Mouse (Mus musculus): ENCODE data around the gene Cacng6. TPM values are rescaled to one million over a fixed set of nuclear protein-coding genes. Genes with fewer than 3 reads are reported as not detected.
A peak's percentile ranks its signal among the peaks of the same experiment; 100 is the strongest.

Gene Cacng6
- polyA plus RNA-seq, 1 experiment from 2014 or later, result 0.08 TPM

DNA sequence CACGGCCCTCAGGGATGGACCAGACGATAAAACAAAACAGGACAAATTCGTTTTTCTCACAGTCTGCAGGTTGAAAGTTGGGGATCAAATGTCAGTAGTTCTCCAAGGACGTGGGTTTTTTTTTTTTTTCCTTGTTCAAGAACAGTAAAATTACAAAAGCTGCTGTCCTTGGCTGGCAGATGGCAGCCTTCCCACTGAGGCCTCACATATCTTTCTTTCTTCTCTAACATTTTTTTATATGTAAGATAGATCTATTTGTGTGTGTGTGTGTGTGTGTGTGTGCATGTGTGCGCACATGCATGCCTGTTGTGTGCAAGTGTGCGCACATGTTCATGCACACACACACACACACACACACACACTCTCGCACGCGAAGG is 33.8 kb downstream of the Cacng6 start:
- no peaks in the 10 kb centered on the region for H3K27me3 ChIP-seq (ENCODE audit: control insufficient read depth, insufficient read depth, low read length)
- H3K9ac ChIP-seq (ENCODE audit: low read depth, low read length), result no peak overlapping the region
- no peaks in the 10 kb centered on the region for H3K4me1 ChIP-seq (replicated peaks; ENCODE audit: control insufficient read depth, insufficient read depth, low read length)
- no peak overlapping the region for H3K27ac ChIP-seq (ENCODE audit: low read depth, low read length)
- ATAC-seq (ENCODE audit: low FRiP score) (no peak), DNase-seq (ENCODE audit: low spot score) (no peak)
- 79% methylated on average over 9 of the region's 9 CpGs for WGBS
- no peaks in the 10 kb centered on the region for H3K36me3 ChIP-seq (ENCODE audit: control insufficient read depth, insufficient read depth, low read length)
- no peaks in the 10 kb centered on the region for H3K9me3 ChIP-seq (ENCODE audit: control insufficient read depth, low read length)
- no peak overlapping the region for H3K4me3 ChIP-seq (ENCODE audit: low read depth, low read length)
- H3K4me2 ChIP-seq (replicated peaks; ENCODE audit: low read depth, low read length), result no peak overlapping the region

DNA sequence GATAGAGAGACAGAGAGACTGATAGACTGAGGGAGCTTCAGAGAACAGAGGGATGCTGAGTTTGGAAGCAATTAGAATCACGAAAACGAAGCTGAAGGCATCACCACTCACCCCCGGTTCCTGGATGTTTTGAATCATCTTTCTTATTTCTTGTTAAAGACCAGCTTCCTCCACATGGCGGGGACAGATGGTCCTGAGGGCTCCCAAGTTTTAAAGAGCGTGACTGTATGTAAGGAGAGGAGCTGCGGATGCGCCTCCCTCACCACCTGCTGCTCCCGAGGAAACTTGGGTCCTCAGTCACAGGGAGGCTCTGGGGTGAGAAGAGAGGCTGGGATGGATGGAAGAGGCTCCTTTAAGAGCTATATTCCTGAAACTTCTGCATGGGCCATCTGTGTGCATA is 36.3 kb downstream of the Cacng6 start:
- no peak overlapping the region for H3K9ac ChIP-seq (ENCODE audit: low read depth, low read length)
- no peaks in the 10 kb centered on the region for H3K27me3 ChIP-seq (ENCODE audit: control insufficient read depth, insufficient read depth, low read length)
- WGBS, result 90% methylated on average over 8 of the region's 8 CpGs
- no peak overlapping the region for H3K27ac ChIP-seq (ENCODE audit: low read depth, low read length)
- H3K4me2 ChIP-seq (replicated peaks; ENCODE audit: low read depth, low read length), result no peak overlapping the region
- no peaks in the 10 kb centered on the region for H3K4me1 ChIP-seq (replicated peaks; ENCODE audit: control insufficient read depth, insufficient read depth, low read length)
- no peak overlapping the region for H3K4me3 ChIP-seq (ENCODE audit: low read depth, low read length)
- H3K36me3 ChIP-seq (ENCODE audit: control insufficient read depth, insufficient read depth, low read length), result no peaks in the 10 kb centered on the region
- ATAC-seq (ENCODE audit: low FRiP score) (no peak), DNase-seq (ENCODE audit: low spot score) (no peak)
- no peaks in the 10 kb centered on the region for H3K9me3 ChIP-seq (ENCODE audit: control insufficient read depth, low read length)

DNA sequence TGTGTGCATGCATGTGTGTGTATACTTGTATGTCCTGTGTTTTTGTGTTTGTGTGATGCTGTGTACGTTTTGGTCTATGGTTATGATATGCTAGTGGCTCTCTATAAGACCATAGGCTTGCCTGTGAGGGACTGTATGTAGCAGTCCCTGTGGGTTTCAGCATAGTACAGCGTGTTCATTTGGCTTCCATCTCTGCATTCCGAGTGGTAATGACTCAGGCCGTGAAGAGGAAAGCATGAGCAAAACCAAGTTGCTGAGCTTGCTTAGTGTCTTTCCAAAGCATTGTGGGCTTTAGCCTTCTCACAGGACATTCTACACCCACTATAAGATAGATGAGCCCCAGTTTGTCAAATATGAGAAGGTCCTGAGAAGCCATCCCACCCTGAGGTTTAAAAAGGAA is 39.3 kb downstream of the Cacng6 start:
- DNase-seq (ENCODE audit: low spot score) (no peak), ATAC-seq (ENCODE audit: low FRiP score) (no peak)
- H3K27me3 ChIP-seq (ENCODE audit: control insufficient read depth, insufficient read depth, low read length), result no peaks in the 10 kb centered on the region
- H3K4me1 ChIP-seq (replicated peaks; ENCODE audit: control insufficient read depth, insufficient read depth, low read length), result no peaks in the 10 kb centered on the region
- H3K9ac ChIP-seq (ENCODE audit: low read depth, low read length), result no peak overlapping the region
- no peaks in the 10 kb centered on the region for H3K9me3 ChIP-seq (ENCODE audit: control insufficient read depth, low read length)
- H3K4me3 ChIP-seq (ENCODE audit: low read depth, low read length), result no peak overlapping the region
- no peak overlapping the region for H3K27ac ChIP-seq (ENCODE audit: low read depth, low read length)
- H3K4me2 ChIP-seq (replicated peaks; ENCODE audit: low read depth, low read length), result no peak overlapping the region
- H3K36me3 ChIP-seq (ENCODE audit: control insufficient read depth, insufficient read depth, low read length), result no peaks in the 10 kb centered on the region
- 85% methylated on average over 4 of the region's 4 CpGs for WGBS

DNA sequence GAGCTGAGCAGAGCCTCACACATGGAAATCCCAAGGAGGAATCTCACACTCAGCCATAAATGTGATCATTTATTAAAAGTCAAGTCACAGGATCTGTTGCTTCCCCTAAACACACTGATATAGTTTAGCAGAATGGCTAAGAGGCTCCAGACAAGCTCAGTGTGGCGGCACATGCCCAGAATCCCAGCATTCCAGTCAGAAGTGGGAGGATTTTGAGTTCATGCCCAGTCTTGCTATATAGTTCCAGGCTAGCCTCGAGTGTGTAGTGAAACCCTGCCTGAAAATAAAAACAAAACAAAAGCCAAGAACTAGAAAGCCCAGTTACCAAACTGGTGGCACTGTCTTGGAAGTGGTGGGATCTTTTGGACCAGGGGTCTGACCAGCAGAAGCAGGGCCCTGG is 44.6 kb downstream of the Cacng6 start:
- Histone ChIP-seq H3K4me2 (replicated peaks; ENCODE audit: low read depth, low read length) (no peak overlapping the region), H3K36me3 (ENCODE audit: control insufficient read depth, insufficient read depth, low read length) (no peaks in the 10 kb centered on the region), H3K9me3 (ENCODE audit: control insufficient read depth, low read length) (no peaks in the 10 kb centered on the region), H3K4me3 (ENCODE audit: low read depth, low read length) (no peak overlapping the region), H3K27me3 (ENCODE audit: control insufficient read depth, insufficient read depth, low read length) (no peaks in the 10 kb centered on the region), H3K9ac (ENCODE audit: low read depth, low read length) (no peak overlapping the region), H3K4me1 (replicated peaks; ENCODE audit: control insufficient read depth, insufficient read depth, low read length) (no peaks in the 10 kb centered on the region), H3K27ac (ENCODE audit: low read depth, low read length) (no peak overlapping the region)
- DNase-seq (ENCODE audit: low spot score) (no peak), ATAC-seq (ENCODE audit: low FRiP score) (no peak)
- WGBS, result 66% methylated on average over 2 of the region's 2 CpGs

DNA sequence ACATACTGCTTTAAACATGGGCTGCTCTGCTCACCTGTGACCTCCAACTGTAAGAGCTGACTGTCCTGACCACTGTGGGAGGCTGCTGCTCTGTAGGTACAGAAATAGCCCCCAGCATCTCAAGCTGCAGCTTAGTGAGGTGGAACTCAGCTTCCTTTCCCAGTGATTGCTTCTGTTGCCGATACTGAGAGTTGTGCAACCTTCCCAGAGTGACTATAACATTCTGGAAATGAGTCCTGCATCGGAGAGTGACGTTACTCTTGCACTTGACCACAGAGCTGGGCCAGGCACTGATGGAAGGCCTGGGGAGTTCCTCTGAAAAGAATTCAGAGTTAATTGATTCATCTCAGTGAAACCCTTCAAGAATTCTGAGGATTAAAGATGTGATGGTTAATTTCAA is 48.8 kb downstream of the Cacng6 start:
- Histone ChIP-seq H3K27ac (ENCODE audit: low read depth, low read length) (no peak overlapping the region), H3K27me3 (ENCODE audit: control insufficient read depth, insufficient read depth, low read length) (no peaks in the 10 kb centered on the region), H3K9me3 (ENCODE audit: control insufficient read depth, low read length) (no peaks in the 10 kb centered on the region), H3K4me2 (replicated peaks; ENCODE audit: low read depth, low read length) (no peak overlapping the region), H3K36me3 (ENCODE audit: control insufficient read depth, insufficient read depth, low read length) (no peaks in the 10 kb centered on the region), H3K9ac (ENCODE audit: low read depth, low read length) (no peak overlapping the region), H3K4me3 (ENCODE audit: low read depth, low read length) (no peak overlapping the region), H3K4me1 (replicated peaks; ENCODE audit: control insufficient read depth, insufficient read depth, low read length) (no peaks in the 10 kb centered on the region)
- no peak for DNase-seq (ENCODE audit: low spot score)
- 84% methylated on average over 3 of the region's 3 CpGs for WGBS
- no peak for ATAC-seq (ENCODE audit: low FRiP score)

DNA sequence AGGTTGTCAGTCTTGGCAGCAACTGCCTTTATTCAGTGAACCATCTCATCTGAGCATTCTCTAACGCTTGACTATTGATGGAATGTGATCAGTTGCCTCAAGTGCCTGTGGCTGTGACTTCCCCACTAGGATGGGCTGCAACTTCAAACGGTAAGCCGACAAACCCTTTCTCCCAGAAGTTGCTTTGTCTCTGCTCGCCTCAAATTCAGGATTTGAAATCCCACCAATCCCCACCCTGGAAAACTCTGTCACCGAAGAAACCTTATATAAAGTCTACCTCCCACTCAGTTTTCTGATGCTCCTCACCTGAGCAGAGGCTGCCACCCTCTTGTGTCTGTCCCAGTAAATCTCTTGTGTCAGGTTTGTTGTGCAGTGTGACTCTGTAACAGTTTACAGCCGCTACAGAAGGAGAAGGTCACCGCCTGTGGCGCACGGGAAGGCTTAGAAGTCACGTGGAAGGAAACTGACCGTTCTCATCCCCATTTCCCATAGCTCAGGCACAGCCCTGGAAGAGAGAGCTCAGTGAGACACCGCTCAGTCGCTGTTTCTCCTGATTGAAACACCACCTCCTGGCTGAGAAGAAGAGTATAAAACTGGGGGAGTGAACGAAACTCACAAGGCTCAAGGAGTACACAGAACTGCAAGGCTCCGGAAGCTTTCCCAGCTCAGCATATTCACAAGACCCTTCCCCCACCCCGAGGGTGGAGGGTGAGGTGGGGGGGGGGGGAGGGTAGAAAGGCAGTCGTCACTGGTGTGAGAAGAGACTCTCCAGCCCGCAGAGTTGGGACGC is 50.5 kb downstream of the Cacng6 start:
- H3K4me3 ChIP-seq (ENCODE audit: low read depth, low read length), result no peak overlapping the region
- no peaks in the 10 kb centered on the region for H3K4me1 ChIP-seq (replicated peaks; ENCODE audit: control insufficient read depth, insufficient read depth, low read length)
- H3K9me3 ChIP-seq (ENCODE audit: control insufficient read depth, low read length), result no peaks in the 10 kb centered on the region
- ATAC-seq (ENCODE audit: low FRiP score) (no peak; the same call in 1 of the 2 replicates), DNase-seq (ENCODE audit: low spot score) (peak; percentile 24)
- no peaks in the 10 kb centered on the region for H3K27me3 ChIP-seq (ENCODE audit: control insufficient read depth, insufficient read depth, low read length)
- WGBS, result 9% methylated on average over 19 of the region's 19 CpGs
- H3K4me2 ChIP-seq (replicated peaks; ENCODE audit: low read depth, low read length), result peak overlapping the region; percentile 8; the same call in 1 of the 2 replicates
- no peaks in the 10 kb centered on the region for H3K36me3 ChIP-seq (ENCODE audit: control insufficient read depth, insufficient read depth, low read length)
- H3K9ac ChIP-seq (ENCODE audit: low read depth, low read length), result no peak overlapping the region
- no peak overlapping the region for H3K27ac ChIP-seq (ENCODE audit: low read depth, low read length)

DNA sequence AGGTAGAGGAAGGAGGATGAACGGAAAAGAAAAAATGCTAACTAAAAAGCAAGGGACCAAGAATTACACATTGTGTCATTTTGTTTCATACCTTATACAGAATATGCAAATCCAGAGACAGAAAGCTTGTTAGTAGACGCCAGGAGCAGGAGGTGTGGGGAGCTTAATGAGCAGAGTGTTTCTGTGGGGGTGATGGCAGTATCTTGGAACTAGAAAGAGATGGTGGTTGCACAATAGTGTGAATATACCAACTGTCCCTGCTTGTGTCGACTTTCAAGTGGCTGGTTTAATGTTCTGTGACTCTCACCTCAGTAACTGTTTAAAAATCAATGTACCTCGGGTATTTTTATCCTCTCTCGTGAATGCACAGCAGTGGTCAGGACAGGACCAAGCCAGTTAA is 52.7 kb downstream of the Cacng6 start:
- H3K9me3 ChIP-seq (ENCODE audit: control insufficient read depth, low read length), result no peaks in the 10 kb centered on the region
- 83% methylated on average over 5 of the region's 5 CpGs for WGBS
- H3K9ac ChIP-seq (ENCODE audit: low read depth, low read length), result no peak overlapping the region
- no peaks in the 10 kb centered on the region for H3K4me1 ChIP-seq (replicated peaks; ENCODE audit: control insufficient read depth, insufficient read depth, low read length)
- no peak overlapping the region for H3K4me2 ChIP-seq (replicated peaks; ENCODE audit: low read depth, low read length)
- H3K4me3 ChIP-seq (ENCODE audit: low read depth, low read length), result no peak overlapping the region
- no peak for DNase-seq (ENCODE audit: low spot score)
- no peak overlapping the region for H3K27ac ChIP-seq (ENCODE audit: low read depth, low read length)
- no peaks in the 10 kb centered on the region for H3K36me3 ChIP-seq (ENCODE audit: control insufficient read depth, insufficient read depth, low read length)
- ATAC-seq (ENCODE audit: low FRiP score), result no peak
- no peaks in the 10 kb centered on the region for H3K27me3 ChIP-seq (ENCODE audit: control insufficient read depth, insufficient read depth, low read length)

DNA sequence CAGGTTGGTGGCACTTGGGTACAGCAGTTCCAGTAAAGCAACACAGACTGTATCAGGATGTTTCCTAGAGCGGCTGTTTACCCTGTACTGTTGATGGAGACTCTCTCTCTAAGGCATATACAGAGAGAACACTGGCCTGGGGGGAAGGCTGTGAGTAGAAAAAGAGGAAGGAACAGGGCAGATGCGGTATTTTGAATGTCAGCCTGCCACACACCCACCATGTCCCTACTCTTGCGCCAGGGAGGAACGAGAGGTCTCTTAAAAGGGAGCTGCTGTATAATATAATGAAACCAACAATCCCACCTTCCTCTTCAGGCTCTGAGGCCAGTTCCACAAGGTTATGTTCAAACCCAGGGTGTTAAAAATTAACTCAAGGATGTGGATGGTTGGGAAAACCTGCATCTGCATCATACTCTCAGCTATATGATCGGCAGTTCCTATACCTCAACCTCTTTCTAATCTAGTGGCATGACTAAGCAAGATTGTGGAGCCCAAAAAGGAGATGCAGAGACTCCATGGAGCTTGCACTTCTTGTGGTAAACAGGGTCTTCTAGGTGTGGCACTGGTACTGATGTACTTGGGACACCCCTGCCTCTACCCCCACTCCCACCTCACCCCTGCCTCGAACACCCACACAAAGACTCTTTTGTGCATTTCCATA is 58.1 kb downstream of the Cacng6 start:
- H3K4me1 ChIP-seq (replicated peaks; ENCODE audit: control insufficient read depth, insufficient read depth, low read length), result no peaks in the 10 kb centered on the region

More for the DNA sequence above, 58.1 kb downstream of the Cacng6 start:
- Histone ChIP-seq H3K4me3 (ENCODE audit: low read depth, low read length) (no peak overlapping the region), H3K9me3 (ENCODE audit: control insufficient read depth, low read length) (no peaks in the 10 kb centered on the region), H3K36me3 (ENCODE audit: control insufficient read depth, insufficient read depth, low read length) (no peaks in the 10 kb centered on the region), H3K27me3 (ENCODE audit: control insufficient read depth, insufficient read depth, low read length) (no peaks in the 10 kb centered on the region), H3K4me2 (replicated peaks; ENCODE audit: low read depth, low read length) (no peak overlapping the region), H3K9ac (ENCODE audit: low read depth, low read length) (no peak overlapping the region), H3K27ac (ENCODE audit: low read depth, low read length) (no peak overlapping the region)
- ATAC-seq (ENCODE audit: low FRiP score) (no peak), DNase-seq (ENCODE audit: low spot score) (no peak)
- WGBS, result 94% methylated on average over 6 of the region's 6 CpGs
